Mouse (Mus musculus) kidney, adult 2 months (tissue): ENCODE measurements around the gene Gak.

Experiments
- CTCF ChIP-seq: fragments of 200-500 bp; conservative IDR thresholded peaks from 2 replicates; pipeline ENCODE4 v1.5.1; 2011; ENCODE audit warnings: low read depth, mild to moderate bottlenecking, control low read depth, low read length, moderate library complexity, mixed read lengths; ENCODE audit not compliant: insufficient read depth, insufficient read length
- POLR2A ChIP-seq: fragments of 200-500 bp; IDR thresholded peaks from one replicate; pipeline ENCODE4 v1.6.1; 2011; ENCODE audit warnings: low read depth, low read length, control low read depth

GRCm38 (mm10) chr5:108648937-108649576 is 19.5 kb upstream of the Gak start:
- TF ChIP-seq CTCF = no peak
- no peak for TF ChIP-seq POLR2A
